Mouse (Mus musculus) kidney, postnatal 25 days (tissue): ENCODE measurements at regions not wholly inside any gene's neighbourhood (a gene's known extent, or its start where the extent isn't known, plus 50 kb on each side); places are given as distances from the start of the nearest gene placed in this dataset.
A peak's percentile ranks its signal among the peaks of the same experiment; 100 is the strongest.
"Not testable (repeated sequence)": the region's sequence is repeated elsewhere in the genome, so short reads cannot be mapped to it uniquely, and the experiment has no call there.

Experiments
- DNase-seq, 2 experiments: peaks; one replicate each; pipeline ENCODE4 v3.0.0; 2021; ENCODE audit warnings: mixed read lengths in 2 of 2

DNA sequence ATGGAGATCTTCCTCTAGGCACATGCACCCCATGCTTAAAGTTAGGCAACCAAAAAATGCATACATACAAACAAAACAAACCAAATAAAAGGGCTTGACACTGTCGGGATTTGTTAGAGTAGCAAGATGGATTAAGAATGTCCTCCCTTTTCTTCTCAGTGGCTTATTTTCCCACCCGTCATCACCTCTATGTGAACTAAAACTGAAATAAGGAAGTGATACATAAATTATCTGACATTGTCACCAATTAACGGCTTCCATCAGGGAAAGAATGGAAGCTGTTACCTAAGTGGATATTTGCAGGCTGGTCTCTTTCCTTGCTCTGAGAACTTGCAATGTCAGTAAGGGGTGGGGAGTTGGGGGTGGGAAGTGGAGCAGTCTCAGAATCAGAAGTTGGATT, 541.5 kb downstream of the Diaph3 start:
- no peak for DNase-seq

DNA sequence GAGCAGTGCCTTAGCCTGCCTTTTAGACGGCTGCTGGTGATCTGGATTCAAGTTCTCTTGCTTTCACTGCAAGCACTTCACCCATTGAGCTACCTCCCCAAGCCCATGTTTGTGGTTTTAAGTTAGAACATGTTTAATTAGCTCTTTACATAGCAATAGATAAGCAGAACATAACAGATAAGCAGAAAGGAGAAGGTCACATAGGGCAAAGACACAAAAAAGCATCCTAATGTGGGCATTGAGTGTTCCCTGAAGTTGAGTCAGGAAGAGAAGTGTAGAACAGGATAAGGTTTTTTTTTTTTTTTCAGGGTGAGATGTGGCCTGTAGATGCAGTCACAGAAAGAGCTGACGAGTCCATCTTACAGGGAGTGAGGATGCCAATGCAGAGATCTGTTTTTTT, 552.5 kb downstream of the Diaph3 start:
- no peak for DNase-seq

GRCm38 (mm10) chr14:86585959-86586358, 555.1 kb downstream of the Diaph3 start:
- not testable (repeated sequence) for DNase-seq

DNA sequence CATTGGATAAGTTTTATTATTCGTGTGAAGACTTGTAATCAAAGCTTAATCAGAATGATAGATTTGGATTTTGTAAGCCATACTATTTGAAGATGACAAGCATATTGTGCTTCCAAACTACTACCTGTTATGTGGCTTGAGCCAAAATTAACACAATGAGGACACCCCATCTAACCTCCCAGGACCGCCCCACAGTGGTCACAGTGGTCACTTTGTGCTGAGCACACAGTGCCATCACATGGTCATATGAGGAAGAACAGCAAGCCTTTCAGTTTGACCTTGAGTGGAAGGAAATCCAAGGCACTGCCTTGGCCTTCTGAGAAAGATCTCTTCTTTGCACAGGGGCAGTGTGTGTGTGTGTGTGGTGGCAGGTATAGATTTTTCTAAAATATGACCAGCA, 578.3 kb downstream of the Diaph3 start:
- peak; percentile 41 to 47 for DNase-seq

- no peak for DNase-seq
Measured at GRCm38 (mm10) chr14:86537992-86538391, 603.0 kb downstream of the Diaph3 start.

- no peak for DNase-seq
Measured at GRCm38 (mm10) chr14:86536341-86537027, 604.6 kb downstream of the Diaph3 start.

GRCm38 (mm10) chr14:86510408-86510807, 630.6 kb downstream of the Diaph3 start:
- DNase-seq = no peak

DNA sequence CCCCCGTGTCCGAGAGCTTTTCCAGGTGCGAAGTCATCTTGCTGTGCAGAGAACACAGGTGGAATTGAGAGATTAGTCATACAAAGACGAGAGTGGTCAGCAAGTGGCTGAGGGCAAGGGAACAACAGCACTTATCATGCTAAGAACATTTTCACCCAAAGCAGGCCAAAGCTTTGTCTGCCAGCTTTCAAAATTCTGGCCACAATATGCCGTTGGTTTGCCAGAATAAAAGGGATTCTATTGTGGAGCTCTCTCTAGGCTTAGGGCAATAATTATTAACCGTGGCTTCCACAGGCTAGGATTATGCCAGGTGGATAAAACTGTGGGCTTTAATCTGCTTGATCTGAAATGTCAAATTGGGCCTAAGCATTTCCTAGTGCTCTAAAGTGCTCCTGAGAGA, 631.3 kb downstream of the Diaph3 start:
- no peak for DNase-seq

DNA sequence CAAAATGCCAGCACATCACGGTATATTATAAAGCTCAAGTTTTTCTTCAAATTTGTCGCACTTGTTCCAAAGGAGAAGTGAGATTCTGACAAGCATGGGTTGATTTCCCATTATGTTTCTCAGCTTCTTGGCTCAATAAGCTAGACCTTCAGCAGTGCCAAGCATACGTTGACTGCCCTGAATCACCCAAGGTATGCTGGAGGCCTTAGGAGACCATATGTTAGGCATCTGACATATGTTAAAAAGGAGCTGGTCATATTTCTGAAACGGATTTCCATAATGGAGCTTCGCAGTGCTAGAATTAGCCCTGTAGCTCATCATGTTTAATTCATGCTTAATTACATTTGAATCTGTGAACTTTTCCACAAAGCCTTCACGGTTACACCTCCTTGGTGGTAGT, 634.7 kb downstream of the Diaph3 start:
- DNase-seq = no peak

DNA sequence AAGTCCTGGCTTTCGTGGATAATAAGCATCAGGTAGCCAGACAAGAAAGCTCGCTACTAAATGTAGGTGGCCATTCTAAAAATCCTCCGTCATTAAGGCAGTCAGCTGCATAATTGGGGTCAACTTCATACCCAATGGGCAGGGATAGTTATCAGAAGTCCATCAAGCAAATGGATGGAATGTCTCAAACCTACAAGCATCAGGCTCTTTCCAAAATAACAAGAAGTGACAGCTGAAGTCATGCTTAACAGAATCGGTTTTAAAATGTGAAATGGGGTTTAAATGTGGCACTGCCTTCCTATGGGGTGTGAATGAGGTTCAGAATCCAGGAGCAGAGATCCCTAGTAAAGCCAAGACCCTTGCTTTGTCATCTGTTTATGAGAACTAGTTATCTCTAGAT, 650.2 kb downstream of the Diaph3 start:
- no peak for DNase-seq

DNA sequence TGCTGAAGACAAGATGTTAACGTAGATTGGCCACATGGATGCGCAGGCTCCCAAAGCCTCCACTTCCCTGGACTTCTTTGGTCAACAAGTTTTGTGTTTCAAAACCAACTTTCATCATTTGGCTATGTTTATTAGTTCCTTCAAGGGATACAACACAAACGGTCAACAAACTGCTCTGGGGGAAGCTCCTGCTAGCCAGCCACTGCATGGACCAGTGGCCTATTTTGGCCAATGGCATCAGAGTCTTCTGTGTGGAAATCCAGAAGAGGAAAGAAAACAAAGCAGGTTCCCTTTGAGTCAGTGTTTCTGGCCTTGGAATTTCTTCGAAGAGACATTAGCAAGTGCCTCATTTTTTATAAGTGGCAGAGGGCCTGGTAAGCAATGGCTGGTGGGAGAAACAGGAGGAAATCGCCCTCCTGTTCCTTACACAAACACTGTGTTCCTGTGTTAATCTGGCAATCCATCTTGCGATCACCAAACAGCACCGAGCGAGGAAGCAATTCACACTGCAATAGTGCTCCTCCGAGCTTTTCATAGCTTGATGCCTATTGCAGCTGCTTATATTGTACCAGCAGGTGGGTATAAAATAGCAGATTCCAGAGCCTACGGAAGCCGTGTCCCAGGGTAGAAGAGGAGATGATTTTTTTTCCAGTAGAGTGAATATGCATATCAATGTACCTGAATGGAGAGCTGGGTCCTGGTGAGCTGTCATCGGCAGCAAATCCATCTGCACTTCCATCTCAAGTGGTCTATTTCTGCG, 651.0 kb downstream of the Diaph3 start:
- no peak for DNase-seq

- DNase-seq = peak in 1 of 2 experiments; percentile 45
Measured at GRCm38 (mm10) chr14:86489044-86489816, 651.8 kb downstream of the Diaph3 start.

GRCm38 (mm10) chr14:86487285-86487897, 653.6 kb downstream of the Diaph3 start:
- DNase-seq = peak; percentile 8 to 46

- DNase-seq = peak; percentile 34 to 66
Measured at GRCm38 (mm10) chr14:86484247-86484646, 656.8 kb downstream of the Diaph3 start.

GRCm38 (mm10) chr14:86473604-86474003, 667.4 kb downstream of the Diaph3 start:
- DNase-seq = no peak

DNA sequence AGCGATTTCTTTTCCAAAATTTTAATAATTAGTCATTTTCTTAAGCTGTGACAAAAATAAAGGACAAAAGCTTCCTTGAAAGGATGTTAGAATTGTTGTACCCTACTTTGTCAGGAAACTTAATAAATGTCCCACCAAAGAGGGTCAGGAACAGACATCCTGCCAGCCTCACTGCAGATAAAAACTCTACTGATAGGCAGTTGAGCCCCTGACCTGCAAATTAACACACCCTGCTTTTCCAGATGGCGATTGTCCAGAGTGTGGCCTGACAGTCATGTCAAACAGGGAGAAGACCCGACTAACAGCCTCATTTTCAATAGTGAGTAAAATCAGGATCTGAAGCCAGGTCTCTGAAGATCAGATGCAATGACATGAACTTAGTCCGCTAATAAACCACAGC, 670.6 kb downstream of the Diaph3 start:
- DNase-seq = peak; percentile 29 to 45

- peak; percentile 20 to 57 for DNase-seq
Measured at GRCm38 (mm10) chr14:86467886-86468463, 673.1 kb downstream of the Diaph3 start.

DNA sequence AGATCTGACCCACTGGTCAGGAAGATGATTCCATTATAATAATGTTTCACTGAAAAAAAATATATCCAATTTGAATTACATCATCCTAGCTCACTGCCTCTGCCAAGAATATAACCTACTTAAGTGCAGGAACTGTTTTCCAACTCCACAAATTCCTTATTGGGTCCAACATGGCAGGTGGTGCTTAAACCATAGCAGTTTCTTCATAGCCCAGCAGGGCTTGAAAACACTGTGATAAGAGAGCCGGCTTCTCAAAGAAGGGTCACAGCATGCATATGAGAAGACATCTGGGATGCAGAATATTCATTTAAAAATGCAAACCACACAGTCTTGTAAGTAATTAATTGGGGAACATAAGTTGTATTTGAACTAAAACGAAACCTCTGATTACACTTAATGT, 677.6 kb downstream of the Diaph3 start:
- DNase-seq = no peak

DNA sequence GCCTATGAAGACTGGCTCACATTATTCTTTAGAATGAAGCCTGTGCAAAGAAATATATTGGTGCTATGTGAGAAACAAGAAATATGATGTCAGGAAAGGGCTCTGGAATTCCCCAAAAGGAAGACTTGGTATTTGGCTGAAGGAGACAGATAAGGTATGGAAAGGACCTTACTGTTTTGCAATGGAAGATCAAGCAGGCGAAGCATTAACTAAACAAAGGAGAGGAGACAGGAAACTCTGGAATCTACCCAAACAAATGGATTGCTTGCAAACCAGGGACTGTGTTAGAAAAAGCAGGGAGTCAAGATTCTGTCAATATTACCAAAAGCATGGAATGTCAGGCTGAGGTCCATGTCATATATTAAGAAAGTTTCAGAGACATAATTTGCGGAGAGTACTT, 687.9 kb downstream of the Diaph3 start:
- DNase-seq = no peak

- no peak for DNase-seq
Measured at GRCm38 (mm10) chr14:86450616-86451015, 690.4 kb downstream of the Diaph3 start.

DNA sequence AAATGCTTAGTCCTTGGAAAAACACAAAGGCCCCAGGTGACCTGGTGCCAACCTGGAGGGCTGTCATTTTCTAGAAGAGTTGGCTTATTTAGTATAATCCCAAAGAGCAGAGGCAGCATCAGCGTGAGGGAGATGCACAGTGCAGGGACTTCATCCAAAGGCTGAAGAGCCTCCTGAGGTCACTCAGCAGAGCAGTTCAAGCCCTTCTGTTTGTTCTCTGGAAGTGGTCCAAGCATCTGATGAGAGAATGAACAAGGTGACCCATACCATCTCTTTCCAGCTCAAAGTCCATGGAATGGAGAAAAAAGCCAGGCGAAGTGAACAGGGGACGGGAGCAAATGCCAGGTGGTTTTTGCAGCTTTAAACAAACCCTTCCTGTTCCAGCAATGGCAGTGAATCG, 695.9 kb downstream of the Diaph3 start:
- DNase-seq = no peak

DNA sequence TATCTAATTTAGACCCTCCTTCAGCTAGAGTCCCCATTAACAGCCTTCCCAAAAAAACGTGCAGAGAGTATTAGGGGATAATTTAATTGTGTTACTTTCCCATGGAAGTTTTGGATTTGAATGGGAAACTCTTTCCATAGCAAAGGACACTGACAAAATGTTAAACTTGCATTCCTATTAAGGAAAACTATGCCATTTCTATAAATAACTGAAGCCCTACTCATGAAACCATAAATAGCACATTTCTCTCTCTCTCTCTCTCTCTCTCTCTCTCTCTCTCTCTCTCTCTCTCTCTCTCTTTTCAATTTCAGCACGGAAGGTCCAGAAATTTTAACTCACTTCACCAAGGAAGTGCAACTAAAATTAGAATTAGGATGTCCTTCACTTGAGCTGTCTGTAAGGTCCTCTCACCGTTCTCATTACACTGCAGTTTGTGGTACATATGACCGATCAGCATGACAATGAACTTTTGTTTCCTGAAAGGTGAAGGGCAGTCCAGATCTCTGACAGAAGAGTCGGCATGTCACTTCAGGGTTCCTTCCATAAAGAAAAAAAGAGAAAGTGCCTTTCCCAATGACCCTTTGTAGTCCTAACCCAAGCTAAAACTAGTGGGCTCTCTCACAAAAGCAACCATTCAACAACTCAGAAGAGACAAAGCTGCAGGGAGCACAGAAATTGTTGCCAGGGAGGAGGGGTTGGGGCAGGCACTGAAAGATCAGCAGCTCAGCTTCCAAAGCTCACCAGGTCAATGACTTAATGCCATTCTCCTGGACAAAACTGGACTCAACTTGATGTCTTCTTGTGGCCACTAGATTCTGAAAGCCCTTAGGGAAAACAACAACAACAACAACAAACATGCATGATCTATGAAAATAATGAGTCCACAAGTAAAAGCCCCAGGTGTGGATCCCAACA, 696.9 kb downstream of the Diaph3 start:
- no peak for DNase-seq
